Mouse (Mus musculus) ES-Bruce4 (cell line): ENCODE data around the gene Cdc42ep3.

Experiments
- CTCF ChIP-seq: IDR thresholded peaks from one replicate; pipeline ENCODE4 v1.8.1; 2011; ENCODE audit warnings: low read depth, low read length
- POLR2A ChIP-seq: IDR thresholded peaks from one replicate; pipeline ENCODE4 v1.8.1; 2011; ENCODE audit warnings: low read length; ENCODE audit not compliant: insufficient read depth

- TF ChIP-seq POLR2A (no peak), CTCF (no peak)
Observed at GRCm38 (mm10) chr17:79394799-79395198, 39.9 kb upstream of the Cdc42ep3 start.
